Comparison of ENCODE assay signal across 8 mouse cellular contexts in the genomic region with DNA sequence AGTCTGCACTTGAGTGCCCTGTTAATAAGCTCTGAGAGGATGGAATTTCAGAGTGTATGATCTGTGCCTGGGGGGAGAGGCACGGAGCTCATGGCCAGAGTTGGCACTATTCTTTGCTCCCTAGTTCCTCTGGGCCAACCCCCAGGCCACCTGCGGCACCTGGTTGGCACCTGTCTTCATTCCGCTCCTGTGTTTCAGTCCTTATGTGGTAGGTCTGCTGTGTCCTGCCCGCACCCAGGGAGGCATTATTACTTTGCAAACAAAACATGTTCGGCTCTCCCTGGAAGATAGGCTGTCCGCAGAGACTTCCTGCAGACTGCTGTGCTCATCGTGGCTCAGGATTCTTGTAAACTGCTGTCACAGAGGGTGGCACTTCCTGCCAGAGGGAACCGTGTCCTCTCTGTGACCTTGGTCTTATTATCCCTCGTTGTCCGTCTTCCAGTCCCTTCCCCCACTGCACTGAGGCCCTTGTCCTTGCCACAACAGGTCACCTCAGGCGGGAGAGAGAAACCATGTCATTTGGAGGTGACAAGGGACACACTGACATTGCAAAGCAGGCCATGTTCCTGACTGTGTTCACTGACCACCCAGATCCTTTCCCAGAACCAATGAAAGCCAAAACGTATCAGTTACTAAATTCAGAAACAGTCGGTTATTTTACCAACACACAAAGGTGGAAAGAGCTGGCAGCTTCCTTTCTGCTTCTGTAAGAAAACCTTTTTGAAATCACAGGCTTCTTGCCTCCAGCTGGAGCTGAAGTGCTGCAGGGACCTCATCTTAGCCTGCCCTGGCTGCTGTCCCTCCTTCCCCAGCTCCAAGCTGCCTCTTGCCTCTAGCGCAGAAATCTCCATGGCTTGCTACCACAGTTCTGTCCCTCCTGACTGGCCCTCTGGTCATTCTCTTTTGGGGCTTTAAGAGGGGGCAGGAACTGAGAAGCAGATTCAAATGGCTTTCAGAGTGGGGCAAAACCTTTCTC.
DNase-seq lines count a peak whose midpoint lies in the region; ATAC-seq and TF ChIP-seq lines count a peak whose summit lies in the region.

No protein-coding gene starts in this region.

- H3K9me3 ChIP-seq in forebrain, embryonic 10.5 days = no peaks in the 10 kb centered on the region
- no peaks in the 10 kb centered on the region for H3K9me3 ChIP-seq in forebrain, embryonic 16.5 days (ENCODE audit: control insufficient read depth, low read length)
- H3K9me3 ChIP-seq in heart, embryonic 16.5 days (replicated peaks; ENCODE audit: control insufficient read depth, low read length) = no peaks in the 10 kb centered on the region
- H3K9me3 ChIP-seq in limb, embryonic 14.5 days (ENCODE audit: control insufficient read depth, low read length) = no peaks in the 10 kb centered on the region
- no peaks in the 10 kb centered on the region for H3K9me3 ChIP-seq in midbrain, embryonic 14.5 days (ENCODE audit: control insufficient read depth, low read length)

- no peak overlapping the region for H3K4me3 ChIP-seq in forebrain, embryonic 10.5 days
- H3K4me3 ChIP-seq in forebrain, embryonic 16.5 days (replicated peaks; ENCODE audit: low read length) = no peak overlapping the region
- no peak overlapping the region for H3K4me3 ChIP-seq in cerebellum, adult 2 months (replicated peaks; ENCODE audit: insufficient read depth, low read depth, low read length)
- H3K4me3 ChIP-seq in heart, embryonic 16.5 days (ENCODE audit: low read length) = no peak overlapping the region
- no peak overlapping the region for H3K4me3 ChIP-seq in limb, embryonic 14.5 days (replicated peaks; ENCODE audit: low read length)
- H3K4me3 ChIP-seq in midbrain, embryonic 14.5 days (replicated peaks; ENCODE audit: low read depth, low read length) = no peak overlapping the region

- peak overlapping the region; percentile 27 for H3K27ac ChIP-seq in forebrain, embryonic 10.5 days
- H3K27ac ChIP-seq in forebrain, embryonic 16.5 days (ENCODE audit: low read length) = no peak overlapping the region
- H3K27ac ChIP-seq in cerebellum, adult 2 months (ENCODE audit: insufficient read depth, low read length) = peak overlapping the region; percentile 95
- H3K27ac ChIP-seq in heart, embryonic 16.5 days (ENCODE audit: low read length) = peak overlapping the region; percentile 67
- H3K27ac ChIP-seq in limb, embryonic 14.5 days (replicated peaks; ENCODE audit: low read depth, low read length) = no peak overlapping the region
- H3K27ac ChIP-seq in midbrain, embryonic 14.5 days (replicated peaks; ENCODE audit: low read depth, low read length) = peak overlapping the region; percentile 47

- DNase-seq in forebrain, embryonic 10.5 days (ENCODE audit: extremely low spot score, low spot score) = no peak
- DNase-seq in cerebellum, adult 2 months = peak; percentile 82 to 89
- DNase-seq in limb, embryonic 14.5 days (ENCODE audit: low spot score) = no peak
- peak; percentile 35 for DNase-seq in midbrain, embryonic 14.5 days
- DNase-seq in left cerebral cortex, postnatal 25 days (ENCODE audit: low spot score in 2 of 2) = no peak

- no peak overlapping the region for H3K4me2 ChIP-seq in forebrain, embryonic 16.5 days (ENCODE audit: low read length)
- H3K4me2 ChIP-seq in heart, embryonic 16.5 days (ENCODE audit: low read depth, low read length) = peak overlapping the region; percentile 16; the same call in 1 of the 2 replicates
- no peak overlapping the region for H3K4me2 ChIP-seq in limb, embryonic 14.5 days (replicated peaks; ENCODE audit: low read depth, low read length, severe bottlenecking)
- H3K4me2 ChIP-seq in midbrain, embryonic 14.5 days (ENCODE audit: low read length) = no peak overlapping the region

- no peak overlapping the region for H3K9ac ChIP-seq in forebrain, embryonic 16.5 days (replicated peaks; ENCODE audit: low read depth, low read length)
- peak overlapping the region; percentile 53; the same call in 1 of the 2 replicates for H3K9ac ChIP-seq in heart, embryonic 16.5 days (ENCODE audit: low read length)
- H3K9ac ChIP-seq in limb, embryonic 14.5 days (ENCODE audit: low read depth, low read length, severe bottlenecking) = no peak overlapping the region
- H3K9ac ChIP-seq in midbrain, embryonic 14.5 days (replicated peaks; ENCODE audit: low read length) = no peak overlapping the region

- H3K36me3 ChIP-seq in forebrain, embryonic 10.5 days (replicated peaks) = no peaks in the 10 kb centered on the region
- H3K36me3 ChIP-seq in forebrain, embryonic 16.5 days (ENCODE audit: control insufficient read depth, insufficient read depth) = no peaks in the 10 kb centered on the region
- no peaks in the 10 kb centered on the region for H3K36me3 ChIP-seq in heart, embryonic 16.5 days (ENCODE audit: control insufficient read depth, insufficient read depth)
- H3K36me3 ChIP-seq in limb, embryonic 14.5 days (ENCODE audit: control insufficient read depth, insufficient read depth, low read length) = no peaks in the 10 kb centered on the region
- H3K36me3 ChIP-seq in midbrain, embryonic 14.5 days (ENCODE audit: control insufficient read depth, insufficient read depth, low read length) = no peaks in the 10 kb centered on the region

- no peak for TF ChIP-seq POLR2A in cerebellum, adult 2 months (IDR thresholded peaks at IDR 0.05; ENCODE audit: borderline replicate concordance, insufficient read depth, low read length)
- no peak for TF ChIP-seq POLR2A in limb, embryonic 14.5 days (IDR thresholded peaks at IDR 0.05; ENCODE audit: borderline replicate concordance, extremely low read depth, insufficient read depth, insufficient read length)

- TF ChIP-seq CTCF in cerebellum, adult 2 months (IDR thresholded peaks at IDR 0.05; ENCODE audit: borderline replicate concordance, insufficient read depth, low read depth, low read length) = no peak

- H3K27me3 ChIP-seq in forebrain, embryonic 10.5 days (ENCODE audit: poor library complexity, severe bottlenecking) = peaks cover 11% of the 10 kb centered on the region
- H3K27me3 ChIP-seq in forebrain, embryonic 16.5 days (replicated peaks; ENCODE audit: control insufficient read depth, insufficient read depth, low read length) = no peaks in the 10 kb centered on the region
- H3K27me3 ChIP-seq in cerebellum, adult 2 months (ENCODE audit: control insufficient read depth, insufficient read depth, low read length) = no peaks in the 10 kb centered on the region
- H3K27me3 ChIP-seq in heart, embryonic 16.5 days (ENCODE audit: control insufficient read depth, insufficient read depth, low read length) = no peaks in the 10 kb centered on the region
- H3K27me3 ChIP-seq in limb, embryonic 14.5 days (ENCODE audit: control insufficient read depth, insufficient read depth, low read length) = peaks cover 23% of the 10 kb centered on the region
- H3K27me3 ChIP-seq in midbrain, embryonic 14.5 days (ENCODE audit: control insufficient read depth, insufficient read depth, low read length) = no peaks in the 10 kb centered on the region

- peaks cover 54% of the 10 kb centered on the region for H3K4me1 ChIP-seq in forebrain, embryonic 10.5 days
- peaks cover 50% of the 10 kb centered on the region for H3K4me1 ChIP-seq in forebrain, embryonic 16.5 days (replicated peaks; ENCODE audit: control insufficient read depth, insufficient read depth, low read length)
- H3K4me1 ChIP-seq in cerebellum, adult 2 months (ENCODE audit: control insufficient read depth, insufficient read depth, low read length) = peaks cover 64% of the 10 kb centered on the region
- peaks cover 24% of the 10 kb centered on the region for H3K4me1 ChIP-seq in heart, embryonic 16.5 days (ENCODE audit: control insufficient read depth, insufficient read depth, low read length)
- peaks cover 40% of the 10 kb centered on the region for H3K4me1 ChIP-seq in limb, embryonic 14.5 days (ENCODE audit: control insufficient read depth, insufficient read depth, low read length)
- H3K4me1 ChIP-seq in midbrain, embryonic 14.5 days (ENCODE audit: control insufficient read depth, insufficient read depth, low read length) = peaks cover 30% of the 10 kb centered on the region

- intact Hi-C loops in left cerebral cortex, postnatal 25 days (cut with DNase I) = no loop called here

- 28% methylated on average over 14 of the region's 14 CpGs for WGBS in forebrain, embryonic 10.5 days
- WGBS in forebrain, embryonic 16.5 days = 30% methylated on average over 14 of the region's 14 CpGs
- 4% methylated on average over 14 of the region's 14 CpGs for WGBS in cerebellum, adult 2 months
- 15% methylated on average over 14 of the region's 14 CpGs for WGBS in heart, embryonic 16.5 days
- 19% methylated on average over 14 of the region's 14 CpGs for WGBS in limb, embryonic 14.5 days
- 28% methylated on average over 14 of the region's 14 CpGs for WGBS in midbrain, embryonic 14.5 days

- ATAC-seq in forebrain, embryonic 16.5 days = no peak
- ATAC-seq in heart, embryonic 16.5 days (replicated peaks; ENCODE audit: extremely low read depth, insufficient read depth, low FRiP score) = peak; percentile 70
- peak; percentile 18; the same call in 1 of the 2 replicates for ATAC-seq in limb, embryonic 14.5 days (ENCODE audit: low FRiP score, low read depth)
- ATAC-seq in midbrain, embryonic 14.5 days (ENCODE audit: low FRiP score, low TSS enrichment) = no peak
- no peak for ATAC-seq in frontal cortex, adult (ENCODE audit: low TSS enrichment)

Comparison
In these comparisons a context has a peak if more than half of its experiments do, and no peak if none do; other contexts are left out.
1. H3K27ac ChIP-seq: peak in forebrain, embryonic 10.5 days (single experiment), cerebellum, adult 2 months (single experiment), heart, embryonic 16.5 days (single experiment) and midbrain, embryonic 14.5 days (single experiment); none in forebrain, embryonic 16.5 days (single experiment) and limb, embryonic 14.5 days (single experiment).
2. DNase-seq: peak in cerebellum, adult 2 months (2 of 2) and midbrain, embryonic 14.5 days (single experiment); none in forebrain, embryonic 10.5 days (single experiment), limb, embryonic 14.5 days (single experiment) and left cerebral cortex, postnatal 25 days (0 of 2).
3. ATAC-seq: peak in heart, embryonic 16.5 days (single experiment) and limb, embryonic 14.5 days (single experiment); none in forebrain, embryonic 16.5 days (single experiment), midbrain, embryonic 14.5 days (single experiment) and frontal cortex, adult (single experiment).